Mouse (Mus musculus) kidney, postnatal 0 days (tissue): ENCODE data around the gene 1600002K03Rik. TPM values are rescaled to one million over a fixed set of nuclear protein-coding genes. Genes with fewer than 3 reads are reported as not detected.
"Not testable (repeated sequence)": the region's sequence is repeated elsewhere in the genome, so short reads cannot be mapped to it uniquely, and the experiment has no call there.

ENCODE experiments used
- ATAC-seq: fragments of 200-750 bp; cut with Nextera tagmentation; replicated peaks from 2 replicates; pipeline ENCODE4 v1.8.0; 2017; ENCODE audit warnings: low read depth, moderate number of reproducible peaks, moderate TSS enrichment, moderate library complexity; ENCODE audit not compliant: low FRiP score
- DNase-seq: peaks from one replicate; pipeline ENCODE4 v3.0.0-alpha.2; 2016; ENCODE audit warnings: low spot score
- H3K27ac ChIP-seq: fragments of 300-500 bp; sonication (generic); 2 replicates; pipeline ENCODE4 v1.5.1; 2014; ENCODE audit warnings: mild to moderate bottlenecking
- H3K27me3 ChIP-seq: fragments of 300-500 bp; sonication (generic); 2 replicates; pipeline ENCODE4 v1.6.1; 2014; ENCODE audit warnings: low read length, mixed read lengths; ENCODE audit not compliant: insufficient read depth
- H3K36me3 ChIP-seq: fragments of 300-500 bp; sonication (generic); 2 replicates; pipeline ENCODE4 v1.6.1; 2014; ENCODE audit warnings: low read length, mixed read lengths; ENCODE audit not compliant: insufficient read depth
- H3K4me1 ChIP-seq: fragments of 300-500 bp; sonication (generic); replicated peaks from 2 replicates; pipeline ENCODE4 v1.6.1; 2014; ENCODE audit warnings: antibody characterized with exemption, low read length, mixed read lengths; ENCODE audit not compliant: insufficient read depth
- H3K4me2 ChIP-seq: fragments of 300-500 bp; sonication (generic); 2 replicates; pipeline ENCODE4 v1.6.1; 2014; ENCODE audit warnings: mild to moderate bottlenecking, low read length, moderate library complexity, mixed read lengths
- H3K4me3 ChIP-seq: fragments of 300-500 bp; sonication (generic); replicated peaks from 2 replicates; pipeline ENCODE4 v1.5.1; 2014; ENCODE audit warnings: low read depth, low read length
- H3K9ac ChIP-seq: fragments of 300-500 bp; sonication (generic); 2 replicates; pipeline ENCODE4 v1.6.1; 2014; ENCODE audit warnings: low read depth, low read length
- H3K9me3 ChIP-seq: fragments of 300-500 bp; sonication (generic); replicated peaks from 2 replicates; pipeline ENCODE4 v1.6.1; 2016; ENCODE audit warnings: low read length, inconsistent platforms, mixed read lengths
- CTCF ChIP-seq: IDR thresholded peaks from 2 replicates; pipeline ENCODE4 v1.5.1; 2016; ENCODE audit warnings: antibody characterized with exemption, low read depth, mild to moderate bottlenecking, moderate library complexity
- WGBS: fragments of 180-500 bp; shearing (Covaris S2); extraction: QIAGEN DNeasy Blood & Tissue Kit; methylation state at CpG from one replicate; pipeline ENCODE4 v1.1.7; 2014; 5-methylcytosine and 5-hydroxymethylcytosine counted together
- polyA plus RNA-seq: library from polyadenylated mRNA; unstranded; fragments of >200 nt; fragmentation: Nextera tagmentation; extraction: Ambion mirVana; gene quantifications from 2 replicates; pipeline ENCODE4 v1.2.1, GENCODE M21; 2015

1600002K03Rik gene
- polyA plus RNA-seq, 1 experiment from 2014 or later, result 11.0 TPM

GRCm38 (mm10) chr10:80215048-80215772, 42.5 kb downstream of the 1600002K03Rik start:
- ATAC-seq (no peak), DNase-seq (no peak)
- no peak for TF ChIP-seq CTCF
- no peaks in the 10 kb centered on the region for H3K36me3 ChIP-seq
- no peak overlapping the region for H3K9ac ChIP-seq
- H3K4me1 ChIP-seq, result no peaks in the 10 kb centered on the region
- no peak overlapping the region for H3K4me3 ChIP-seq
- H3K27ac ChIP-seq, result no peak overlapping the region
- H3K4me2 ChIP-seq, result no peak overlapping the region
- no peaks in the 10 kb centered on the region for H3K9me3 ChIP-seq
- 37% methylated on average over 16 of the region's 16 CpGs for WGBS
- no peaks in the 10 kb centered on the region for H3K27me3 ChIP-seq

DNA sequence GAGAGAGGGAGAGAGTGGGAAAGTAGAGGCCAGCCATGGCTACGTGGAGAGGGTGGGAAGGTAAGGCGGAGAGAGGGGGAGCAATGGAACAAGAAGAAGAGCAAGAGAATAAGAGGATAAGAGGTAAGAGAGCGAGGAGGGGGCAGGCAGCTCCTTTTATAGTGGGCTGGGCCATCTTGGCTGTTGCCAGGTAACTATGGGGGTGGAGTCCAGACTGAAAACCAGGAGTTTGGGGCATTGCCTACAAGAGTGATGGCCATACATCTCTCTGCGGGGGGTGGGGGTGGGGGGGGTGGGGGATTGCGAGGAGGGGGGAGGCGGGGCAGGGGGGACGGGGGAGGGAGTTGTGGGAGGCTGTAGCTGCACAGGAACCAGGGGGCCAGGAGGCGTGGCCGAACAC, 47.9 kb downstream of the 1600002K03Rik start:
- no peak overlapping the region for H3K27ac ChIP-seq
- DNase-seq, result no peak
- WGBS, result 31% methylated on average over 8 of the region's 9 CpGs

GRCm38 (mm10) chr10:80223137-80223536, 50.4 kb downstream of the 1600002K03Rik start:
- not testable (repeated sequence) for H3K36me3 ChIP-seq, H3K27ac ChIP-seq, H3K4me3 ChIP-seq, H3K4me2 ChIP-seq, H3K9me3 ChIP-seq, H3K9ac ChIP-seq, ATAC-seq, DNase-seq, H3K27me3 ChIP-seq
- peaks cover 17% of the 10 kb centered on the region for H3K4me1 ChIP-seq
- WGBS, result 90% methylated on average over 2 of the region's 2 CpGs

More for the DNA sequence above, 47.9 kb downstream of the 1600002K03Rik start:
- H3K4me1 ChIP-seq, result 0 out of 2 replicates have a peak, but pooled peaks cover 2% of the 10 kb centered on the region
- TF ChIP-seq CTCF, result no peak
- H3K36me3 ChIP-seq, result no peaks in the 10 kb centered on the region
- no peak overlapping the region for H3K4me2 ChIP-seq
- H3K9me3 ChIP-seq, result no peaks in the 10 kb centered on the region
- ATAC-seq, result no peak
- H3K27me3 ChIP-seq, result no peaks in the 10 kb centered on the region
- no peak overlapping the region for H3K9ac ChIP-seq
- H3K4me3 ChIP-seq, result no peak overlapping the region

Other genes starting within 250 kb of the 1600002K03Rik start
- 4.1 and 4.5 TPM in 2 replicates for gene Arid3a, start 245.9 kb upstream of the 1600002K03Rik start, polyA plus RNA-seq
- gene Wdr18, start 212.8 kb upstream of the 1600002K03Rik start, polyA plus RNA-seq, result 78.9 and 81.9 TPM in 2 replicates
- 0.17 and 0.20 TPM in 2 replicates for gene Grin3b, start 202.2 kb upstream of the 1600002K03Rik start, polyA plus RNA-seq
- 23.7 and 26.6 TPM in 2 replicates for gene Tmem259, start 188.6 kb upstream of the 1600002K03Rik start, polyA plus RNA-seq
- gene Cnn2, start 184.4 kb upstream of the 1600002K03Rik start, polyA plus RNA-seq, result 221 and 261 TPM in 2 replicates
- 2.4 and 2.6 TPM in 2 replicates for gene Abca7, start 176.4 kb upstream of the 1600002K03Rik start, polyA plus RNA-seq
- gene Arhgap45, start 156.3 kb upstream of the 1600002K03Rik start, polyA plus RNA-seq, result 4.0 and 4.6 TPM in 2 replicates
- gene Polr2e, start 133.1 kb upstream of the 1600002K03Rik start, polyA plus RNA-seq, result 208 and 210 TPM in 2 replicates
- gene Gpx4, start 125.8 kb upstream of the 1600002K03Rik start, polyA plus RNA-seq, result 901 and 946 TPM in 2 replicates
- gene Sbno2, start 67.4 kb upstream of the 1600002K03Rik start, polyA plus RNA-seq, result 9.6 and 10.5 TPM in 2 replicates
- gene Stk11, start 57.1 kb upstream of the 1600002K03Rik start, polyA plus RNA-seq, result 14.2 and 15.1 TPM in 2 replicates
- gene Atp5d, start 34.3 kb upstream of the 1600002K03Rik start, polyA plus RNA-seq, result 936 and 986 TPM in 2 replicates
- 4.7 and 6.4 TPM in 2 replicates for gene Cbarp, start 32.1 kb upstream of the 1600002K03Rik start, polyA plus RNA-seq
- gene Midn, start 24.7 kb upstream of the 1600002K03Rik start, polyA plus RNA-seq, result 13.7 and 18.6 TPM in 2 replicates
- 290 and 317 TPM in 2 replicates for gene Cirbp, start 7.0 kb upstream of the 1600002K03Rik start, polyA plus RNA-seq
- gene Efna2, start 6.5 kb downstream of the 1600002K03Rik start, polyA plus RNA-seq, result 10.2 and 10.5 TPM in 2 replicates
- 44.2 and 52.7 TPM in 2 replicates for gene Mum1, start 53.5 kb downstream of the 1600002K03Rik start, polyA plus RNA-seq
- gene Ndufs7, start 76.2 kb downstream of the 1600002K03Rik start, polyA plus RNA-seq, result 537 and 556 TPM in 2 replicates
- gene Gamt, start 88.1 kb downstream of the 1600002K03Rik start, polyA plus RNA-seq, result 25.5 and 26.0 TPM in 2 replicates
- gene Dazap1, start 88.5 kb downstream of the 1600002K03Rik start, polyA plus RNA-seq, result 43.7 and 44.6 TPM in 2 replicates
- 974 and 1,069 TPM in 2 replicates for gene Rps15, start 119.5 kb downstream of the 1600002K03Rik start, polyA plus RNA-seq
- 0.51 and 0.86 TPM in 2 replicates for gene Apc2, start 123.0 kb downstream of the 1600002K03Rik start, polyA plus RNA-seq
- gene 2310011J03Rik, start 147.6 kb downstream of the 1600002K03Rik start, polyA plus RNA-seq, result 52.2 and 53.6 TPM in 2 replicates
- gene Pcsk4, start 156.6 kb downstream of the 1600002K03Rik start, polyA plus RNA-seq, result 5.4 and 5.9 TPM in 2 replicates
- 11.7 and 12.1 TPM in 2 replicates for gene Reep6, start 157.0 kb downstream of the 1600002K03Rik start, polyA plus RNA-seq
- 3.0 and 3.2 TPM in 2 replicates for gene Adamtsl5, start 175.5 kb downstream of the 1600002K03Rik start, polyA plus RNA-seq
- gene Plk5, start 183.5 kb downstream of the 1600002K03Rik start, polyA plus RNA-seq, result 0.51 and 1.0 TPM in 2 replicates
- gene Mex3d, start 214.7 kb downstream of the 1600002K03Rik start, polyA plus RNA-seq, result 6.6 and 7.8 TPM in 2 replicates
- gene Mbd3, start 226.6 kb downstream of the 1600002K03Rik start, polyA plus RNA-seq, result 163 and 165 TPM in 2 replicates
- gene Uqcr11, start 233.9 kb downstream of the 1600002K03Rik start, polyA plus RNA-seq, result 1,117 and 1,253 TPM in 2 replicates